Comparison of ENCODE assay signal across 15 mouse cellular contexts in genomic region chr8:115980616-115981015, GRCm38 (mm10).
"Had no signal": no experiment of that assay in that cellular context is flagged by ENCODE, and none has a peak within 500 bp of the region (broad histone marks: within the 10 kb centered on the region; RNA-seq: fewer than 3 reads in every experiment).

No protein-coding gene starts in this region.

- H3K9me3 ChIP-seq: limb, embryonic 12.5 days; limb, embryonic 15.5 days; liver, embryonic 12.5 days; liver, embryonic 15.5 days had no signal

- H3K4me2 ChIP-seq: limb, embryonic 12.5 days; limb, embryonic 15.5 days; liver, embryonic 12.5 days; liver, embryonic 15.5 days; midbrain, embryonic 11.5 days had no signal

- H3K36me3 ChIP-seq: limb, embryonic 12.5 days; limb, embryonic 15.5 days; liver, embryonic 12.5 days; liver, embryonic 15.5 days had no signal

- ATAC-seq: inflammation-experienced regulatory T-cells, adult 6 months; intestine, embryonic 16.5 days; liver, embryonic 12.5 days had no signal

- H3K27ac ChIP-seq: limb, embryonic 12.5 days; limb, embryonic 15.5 days; liver, embryonic 12.5 days; liver, embryonic 15.5 days had no signal

- H3K27me3 ChIP-seq: limb, embryonic 12.5 days; limb, embryonic 15.5 days; liver, embryonic 12.5 days; liver, embryonic 15.5 days had no signal

- H3K4me1 ChIP-seq: limb, embryonic 12.5 days; liver, embryonic 12.5 days; liver, embryonic 15.5 days had no signal

- H3K9ac ChIP-seq: limb, embryonic 12.5 days; limb, embryonic 15.5 days; liver, embryonic 12.5 days; liver, embryonic 15.5 days had no signal

- DNase-seq: left cerebral cortex, postnatal 4 days; lung, adult 2 months; lung, postnatal 14 days; lung, postnatal 4 days; midbrain, embryonic 14.5 days; thymus, adult 18-20 months; thymus, postnatal 14 days; thymus, postnatal 4 days had no signal

- H3K4me3 ChIP-seq: limb, embryonic 12.5 days; limb, embryonic 15.5 days; liver, embryonic 12.5 days; liver, embryonic 15.5 days had no signal
